Mouse (Mus musculus) stomach, postnatal 0 days (tissue): ENCODE measurements around the gene Ildr2.

ENCODE experiments used
- CTCF ChIP-seq: IDR thresholded peaks from 2 replicates; pipeline ENCODE4 v1.5.1; 2016; ENCODE audit warnings: antibody characterized with exemption, low read depth, mild to moderate bottlenecking, moderate library complexity
- EP300 ChIP-seq: optimal IDR thresholded peaks from 2 replicates; pipeline ENCODE3; 2016; ENCODE audit warnings: antibody characterized with exemption

DNA sequence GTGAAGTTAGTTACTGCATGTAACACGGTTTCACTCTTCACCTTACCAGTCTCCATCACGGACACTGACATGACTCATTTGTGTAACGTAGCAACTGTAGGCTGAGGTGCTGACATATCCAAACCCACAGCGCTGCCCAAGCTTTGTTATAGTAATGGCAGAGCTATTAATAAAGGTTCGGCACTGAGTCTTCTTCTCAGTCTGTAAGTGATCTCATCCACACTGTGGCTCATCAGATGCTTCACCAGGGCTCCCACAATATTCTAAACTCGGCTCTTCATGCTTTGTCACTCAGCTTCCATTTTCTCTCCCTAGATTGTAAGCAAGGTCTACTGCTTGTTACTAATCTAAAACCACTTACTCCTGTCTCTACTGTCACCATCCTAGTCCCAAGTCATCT lies 44.6 kb upstream of the Ildr2 start:
- TF ChIP-seq CTCF (no peak), EP300 (no peak)
